Mouse (Mus musculus): ENCODE measurements around the gene Zfp142. TPM values are rescaled to one million over a fixed set of nuclear protein-coding genes. Genes with fewer than 3 reads are reported as not detected.
A peak's percentile ranks its signal among the peaks of the same experiment; 100 is the strongest.

Gene Zfp142
- polyA plus RNA-seq, 1 experiment from 2014 or later: 7.8 TPM

DNA sequence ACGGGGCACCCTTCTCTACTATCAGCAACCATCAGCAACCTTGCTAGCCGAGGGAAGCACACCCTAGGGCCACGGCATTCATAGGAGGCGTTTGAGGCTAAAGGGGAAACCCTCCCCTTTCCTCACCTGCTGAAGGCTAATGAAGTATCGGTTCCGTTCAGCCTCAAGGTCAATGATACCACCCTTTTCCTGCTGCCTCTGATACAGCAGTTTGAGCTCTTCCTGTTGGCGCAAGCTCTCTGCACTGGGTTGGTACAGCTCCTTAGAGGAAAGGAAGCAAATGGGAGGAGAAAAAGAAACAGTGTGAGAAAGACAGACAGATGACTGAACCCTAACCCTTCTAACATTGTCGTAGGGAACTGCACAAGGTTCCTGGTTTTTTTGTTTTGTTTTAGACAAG lies 6.4 kb upstream of the Zfp142 start:
- H3K9ac ChIP-seq (replicated peaks; ENCODE audit: low read length): no peak overlapping the region
- DNase-seq (ENCODE audit: low spot score) (no peak), ATAC-seq (replicated peaks; ENCODE audit: insufficient number of reproducible peaks, low FRiP score, low TSS enrichment, low read depth) (no peak)
- H3K27me3 ChIP-seq (ENCODE audit: control insufficient read depth, insufficient read depth, low read length): no peaks in the 10 kb centered on the region
- WGBS: 89% methylated on average over 8 of the region's 8 CpGs
- H3K27ac ChIP-seq (replicated peaks; ENCODE audit: low read depth, low read length): no peak overlapping the region
- H3K9me3 ChIP-seq (replicated peaks; ENCODE audit: control insufficient read depth, low read length): no peaks in the 10 kb centered on the region
- no peak overlapping the region for H3K4me3 ChIP-seq (ENCODE audit: low read depth, low read length)
- no peaks in the 10 kb centered on the region for H3K4me1 ChIP-seq (ENCODE audit: control insufficient read depth, insufficient read depth, low read length)
- no peak overlapping the region for H3K4me2 ChIP-seq (ENCODE audit: low read depth, low read length)
- peaks cover 9% of the 10 kb centered on the region for H3K36me3 ChIP-seq (replicated peaks; ENCODE audit: control insufficient read depth, insufficient read depth, low read depth, low read length)

DNA sequence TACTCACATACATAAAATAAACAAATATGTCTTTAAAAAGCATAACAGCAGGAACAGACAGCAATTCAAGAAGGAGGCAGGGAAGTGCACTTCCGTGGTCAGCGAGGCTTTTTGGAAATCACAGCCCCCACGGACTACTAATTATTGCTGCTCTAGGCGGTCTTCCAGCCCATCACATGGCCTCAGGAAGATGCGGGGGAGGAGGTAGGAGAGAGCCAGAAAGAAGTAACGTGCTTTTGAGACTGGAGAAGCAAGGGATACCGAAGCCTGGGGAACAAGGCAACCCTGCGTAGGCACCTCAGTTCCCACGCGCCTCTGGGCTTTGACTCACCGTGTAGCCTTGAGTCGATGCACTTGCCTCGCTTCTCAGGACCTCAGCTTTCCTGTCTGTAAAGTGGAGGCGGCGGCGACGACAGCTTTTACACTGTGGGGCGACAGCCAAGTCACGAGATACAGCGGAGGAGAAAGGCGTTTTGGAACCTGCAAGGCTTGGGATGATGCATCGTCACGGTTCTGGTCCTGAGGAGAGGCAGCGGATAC lies 743 bp downstream of the Zfp142 start:
- no peaks in the 10 kb centered on the region; the same call in 1 of the 2 replicates for H3K36me3 ChIP-seq (replicated peaks; ENCODE audit: control insufficient read depth, insufficient read depth, low read depth, low read length)
- no peaks in the 10 kb centered on the region for H3K4me1 ChIP-seq (ENCODE audit: control insufficient read depth, insufficient read depth, low read length)
- H3K9me3 ChIP-seq (replicated peaks; ENCODE audit: control insufficient read depth, low read length): no peaks in the 10 kb centered on the region
- peak overlapping the region; percentile 63 for H3K27ac ChIP-seq (replicated peaks; ENCODE audit: low read depth, low read length)
- H3K27me3 ChIP-seq (ENCODE audit: control insufficient read depth, insufficient read depth, low read length): no peaks in the 10 kb centered on the region
- peak overlapping the region; percentile 78 for H3K9ac ChIP-seq (replicated peaks; ENCODE audit: low read length)
- peak overlapping the region; percentile 74 for H3K4me2 ChIP-seq (ENCODE audit: low read depth, low read length)
- WGBS: 1% methylated on average over 24 of the region's 24 CpGs
- ATAC-seq (replicated peaks; ENCODE audit: insufficient number of reproducible peaks, low FRiP score, low TSS enrichment, low read depth): peak; percentile 0; the same call in 1 of the 2 replicates
- H3K4me3 ChIP-seq (ENCODE audit: low read depth, low read length): peak overlapping the region; percentile 83
- DNase-seq (ENCODE audit: low spot score): no peak

DNA sequence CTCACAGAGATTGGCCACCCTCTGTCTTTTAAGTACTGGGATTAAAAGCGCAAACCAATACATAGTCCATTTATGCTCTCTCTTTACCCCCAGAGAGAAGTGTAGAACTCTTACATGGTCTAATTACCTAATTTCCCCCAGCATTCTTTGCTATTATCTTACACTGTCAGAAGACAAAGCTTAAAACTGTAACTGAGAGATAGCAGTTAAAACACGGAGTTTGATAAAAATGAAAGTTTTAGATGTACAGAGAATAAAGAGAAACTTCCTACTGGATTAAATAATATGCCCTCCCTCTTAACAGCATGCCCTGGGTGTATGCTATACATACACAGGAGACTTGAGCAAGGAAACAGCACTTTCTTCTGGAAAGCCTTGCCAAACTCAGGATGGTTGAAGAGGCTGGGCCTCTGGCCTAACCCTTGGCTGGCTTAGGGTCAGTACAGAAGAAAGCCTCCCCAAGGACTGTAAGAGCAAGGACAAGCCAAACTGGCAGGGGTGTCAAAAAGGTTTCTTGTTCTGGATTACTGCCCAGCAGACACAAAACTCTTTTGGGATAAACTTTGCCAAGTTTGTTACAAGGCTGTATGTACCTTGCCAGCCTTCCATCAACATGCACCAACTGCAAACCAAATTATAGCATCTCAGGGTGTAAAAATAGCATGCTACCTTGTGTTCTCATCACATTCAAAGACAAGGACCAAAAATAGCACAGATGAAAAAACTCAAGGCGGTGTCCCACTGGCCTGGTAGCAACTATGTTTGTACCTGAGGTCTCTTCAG lies 3.2 kb downstream of the Zfp142 start:
- Histone ChIP-seq H3K4me2 (ENCODE audit: low read depth, low read length) (no peak overlapping the region), H3K27me3 (ENCODE audit: control insufficient read depth, insufficient read depth, low read length) (no peaks in the 10 kb centered on the region), H3K27ac (replicated peaks; ENCODE audit: low read depth, low read length) (no peak overlapping the region), H3K4me1 (ENCODE audit: control insufficient read depth, insufficient read depth, low read length) (no peaks in the 10 kb centered on the region), H3K9me3 (replicated peaks; ENCODE audit: control insufficient read depth, low read length) (no peaks in the 10 kb centered on the region), H3K4me3 (ENCODE audit: low read depth, low read length) (no peak overlapping the region), H3K36me3 (replicated peaks; ENCODE audit: control insufficient read depth, insufficient read depth, low read depth, low read length) (peaks cover 2% of the 10 kb centered on the region; the same call in 1 of the 2 replicates), H3K9ac (replicated peaks; ENCODE audit: low read length) (no peak overlapping the region)
- DNase-seq (ENCODE audit: low spot score): no peak
- 91% methylated on average over 3 of the region's 3 CpGs for WGBS
- ATAC-seq (replicated peaks; ENCODE audit: insufficient number of reproducible peaks, low FRiP score, low TSS enrichment, low read depth): no peak

- H3K4me3 ChIP-seq (ENCODE audit: low read depth, low read length): no peak overlapping the region
- no peak overlapping the region for H3K27ac ChIP-seq (replicated peaks; ENCODE audit: low read depth, low read length)
- peaks cover 2% of the 10 kb centered on the region for H3K36me3 ChIP-seq (replicated peaks; ENCODE audit: control insufficient read depth, insufficient read depth, low read depth, low read length)
- ATAC-seq (replicated peaks; ENCODE audit: insufficient number of reproducible peaks, low FRiP score, low TSS enrichment, low read depth): no peak
- H3K4me1 ChIP-seq (ENCODE audit: control insufficient read depth, insufficient read depth, low read length): no peaks in the 10 kb centered on the region
- no peaks in the 10 kb centered on the region for H3K9me3 ChIP-seq (replicated peaks; ENCODE audit: control insufficient read depth, low read length)
- no peak overlapping the region for H3K9ac ChIP-seq (replicated peaks; ENCODE audit: low read length)
- WGBS: 75% methylated on average over 3 of the region's 3 CpGs
- no peaks in the 10 kb centered on the region for H3K27me3 ChIP-seq (ENCODE audit: control insufficient read depth, insufficient read depth, low read length)
- no peak for DNase-seq (ENCODE audit: low spot score)
- no peak overlapping the region for H3K4me2 ChIP-seq (ENCODE audit: low read depth, low read length)
Observed at GRCm38 (mm10) chr1:74582621-74583020, 5.4 kb downstream of the Zfp142 start.

DNA sequence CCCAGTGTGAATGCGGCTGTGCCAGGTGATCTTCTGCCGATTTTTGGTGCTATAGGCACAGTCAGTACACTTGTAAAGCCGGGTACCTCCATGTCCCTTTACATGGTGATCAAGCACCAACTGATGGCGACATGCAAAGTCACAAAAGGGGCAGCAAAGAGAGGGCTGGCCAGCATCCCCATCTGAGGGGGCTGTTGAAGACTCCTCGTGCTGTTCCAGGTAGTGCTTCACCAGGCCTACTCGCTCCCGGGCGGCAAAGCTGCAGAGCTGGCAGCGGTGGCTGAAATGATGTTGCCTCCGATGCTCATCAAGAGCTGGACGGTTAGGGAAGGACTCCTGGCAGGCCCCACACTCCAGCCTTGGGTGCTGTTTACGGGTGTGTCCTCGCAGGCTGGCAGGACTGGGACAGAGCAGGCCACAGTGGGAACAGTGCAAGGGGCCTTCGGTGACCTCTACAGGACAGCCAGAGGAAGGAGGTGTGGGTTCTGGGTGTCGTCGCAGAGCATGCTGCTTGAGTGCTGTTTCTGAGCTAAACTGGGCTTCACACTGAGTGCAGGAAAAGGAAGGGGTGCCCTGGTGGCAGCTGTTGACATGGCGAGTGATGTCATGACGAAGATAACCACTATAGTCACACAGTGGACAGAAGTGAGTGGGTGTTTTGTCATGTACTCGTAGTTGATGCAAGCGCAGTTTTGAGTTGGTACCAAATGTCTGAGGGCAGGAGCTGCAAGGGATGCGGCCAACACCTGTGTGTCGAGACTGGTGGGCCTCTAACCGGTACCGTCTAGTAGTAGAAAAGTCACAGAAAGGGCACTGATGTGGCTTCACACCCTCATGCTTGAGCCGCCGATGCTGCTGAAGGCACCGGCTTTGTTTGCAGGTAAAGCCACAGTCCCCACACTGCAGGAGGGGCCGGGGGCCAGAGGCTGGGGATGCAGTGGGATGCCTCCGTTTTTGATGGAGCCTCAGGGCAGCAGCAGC lies 18.0 kb downstream of the Zfp142 start:
- DNase-seq (ENCODE audit: low spot score): no peak
- no peak for ATAC-seq (replicated peaks; ENCODE audit: insufficient number of reproducible peaks, low FRiP score, low TSS enrichment, low read depth)

DNA sequence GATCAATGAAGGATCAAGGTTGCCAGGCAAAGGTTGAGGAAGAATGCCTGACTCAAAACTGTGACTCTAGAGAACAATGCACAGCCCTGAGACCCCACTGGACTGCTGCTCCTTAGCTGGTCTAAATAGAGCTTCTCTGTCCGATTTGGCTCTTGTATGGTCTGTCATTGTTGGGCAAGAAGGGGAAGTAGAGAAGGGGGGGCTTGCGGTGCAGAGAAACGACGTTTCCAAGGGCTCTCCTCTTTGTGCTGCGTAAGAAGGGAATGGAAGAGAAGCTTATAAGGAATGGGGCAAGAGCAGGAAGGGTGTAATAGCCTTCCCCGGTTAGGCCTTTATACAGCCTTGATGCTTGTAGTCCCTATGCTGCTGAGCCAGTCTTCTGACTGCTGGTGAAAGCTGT lies 22.2 kb downstream of the Zfp142 start:
- Histone ChIP-seq H3K36me3 (replicated peaks; ENCODE audit: control insufficient read depth, insufficient read depth, low read depth, low read length) (peaks cover 12% of the 10 kb centered on the region), H3K27me3 (ENCODE audit: control insufficient read depth, insufficient read depth, low read length) (no peaks in the 10 kb centered on the region), H3K9me3 (replicated peaks; ENCODE audit: control insufficient read depth, low read length) (no peaks in the 10 kb centered on the region), H3K4me3 (ENCODE audit: low read depth, low read length) (no peak overlapping the region), H3K27ac (replicated peaks; ENCODE audit: low read depth, low read length) (no peak overlapping the region), H3K4me2 (ENCODE audit: low read depth, low read length) (no peak overlapping the region), H3K9ac (replicated peaks; ENCODE audit: low read length) (no peak overlapping the region), H3K4me1 (ENCODE audit: control insufficient read depth, insufficient read depth, low read length) (no peaks in the 10 kb centered on the region)
- ATAC-seq (replicated peaks; ENCODE audit: insufficient number of reproducible peaks, low FRiP score, low TSS enrichment, low read depth) (no peak), DNase-seq (ENCODE audit: low spot score) (no peak)
- WGBS: 91% methylated on average over 6 of the region's 6 CpGs

More for the DNA sequence above, 18.0 kb downstream of the Zfp142 start:
- peaks cover 20% of the 10 kb centered on the region for H3K36me3 ChIP-seq (replicated peaks; ENCODE audit: control insufficient read depth, insufficient read depth, low read depth, low read length)
- H3K27me3 ChIP-seq (ENCODE audit: control insufficient read depth, insufficient read depth, low read length): no peaks in the 10 kb centered on the region
- no peaks in the 10 kb centered on the region for H3K4me1 ChIP-seq (ENCODE audit: control insufficient read depth, insufficient read depth, low read length)
- WGBS: 92% methylated on average over 29 of the region's 29 CpGs
- no peak overlapping the region for H3K27ac ChIP-seq (replicated peaks; ENCODE audit: low read depth, low read length)
- H3K4me2 ChIP-seq (ENCODE audit: low read depth, low read length): no peak overlapping the region
- no peaks in the 10 kb centered on the region for H3K9me3 ChIP-seq (replicated peaks; ENCODE audit: control insufficient read depth, low read length)
- H3K9ac ChIP-seq (replicated peaks; ENCODE audit: low read length): no peak overlapping the region
- no peak overlapping the region for H3K4me3 ChIP-seq (ENCODE audit: low read depth, low read length)

GRCm38 (mm10) chr1:74559061-74559460 lies 29.0 kb downstream of the Zfp142 start:
- Histone ChIP-seq H3K27me3 (ENCODE audit: control insufficient read depth, insufficient read depth, low read length) (no peaks in the 10 kb centered on the region), H3K4me3 (ENCODE audit: low read depth, low read length) (no peak overlapping the region), H3K9ac (replicated peaks; ENCODE audit: low read length) (no peak overlapping the region), H3K9me3 (replicated peaks; ENCODE audit: control insufficient read depth, low read length) (no peaks in the 10 kb centered on the region), H3K36me3 (replicated peaks; ENCODE audit: control insufficient read depth, insufficient read depth, low read depth, low read length) (no peaks in the 10 kb centered on the region), H3K4me1 (ENCODE audit: control insufficient read depth, insufficient read depth, low read length) (no peaks in the 10 kb centered on the region), H3K27ac (replicated peaks; ENCODE audit: low read depth, low read length) (no peak overlapping the region), H3K4me2 (ENCODE audit: low read depth, low read length) (no peak overlapping the region)
- 86% methylated on average over 5 of the region's 5 CpGs for WGBS
- ATAC-seq (replicated peaks; ENCODE audit: insufficient number of reproducible peaks, low FRiP score, low TSS enrichment, low read depth) (no peak), DNase-seq (ENCODE audit: low spot score) (no peak)
